Mouse (Mus musculus): ENCODE results near the gene Olfr1221.

DNA sequence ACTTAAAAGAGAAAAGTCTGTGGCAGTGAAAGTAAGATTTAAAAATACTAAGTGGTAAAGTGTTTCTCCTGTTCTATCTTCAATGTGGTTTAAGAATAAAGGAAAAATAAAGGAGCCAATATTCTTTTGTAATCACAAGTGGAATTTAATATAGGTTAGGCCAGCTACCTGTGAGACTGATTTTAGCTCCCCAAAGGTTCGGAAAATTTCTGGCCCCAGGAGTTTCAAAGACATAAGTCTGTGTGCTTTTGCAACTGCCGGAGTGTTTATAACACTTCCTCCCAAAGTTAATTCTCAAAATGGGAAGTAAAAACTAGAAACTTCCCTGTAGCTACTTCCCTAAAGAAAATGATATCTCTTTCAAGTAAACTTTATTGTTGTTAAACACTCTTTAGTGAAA lies at the start of gene Olfr1221:
- TF ChIP-seq ZC3H11A (IDR thresholded peaks at IDR 0.05; ENCODE audit: borderline replicate concordance, low read depth, low read length), result no peak
- TF ChIP-seq MAFK (IDR thresholded peaks at IDR 0.05; ENCODE audit: insufficient read depth, low read depth, low read length), result no peak
- TF ChIP-seq ZNF384 (IDR thresholded peaks at IDR 0.05; ENCODE audit: low read depth, low read length), result no peak

Measured in ES-E14 (cell line).